Mouse (Mus musculus): ENCODE data around the gene Rnf213. TPM values are rescaled to one million over a fixed set of nuclear protein-coding genes. Genes with fewer than 3 reads are reported as not detected.
A peak's percentile ranks its signal among the peaks of the same experiment; 100 is the strongest.

Gene Rnf213
- polyA plus RNA-seq (2015; fragmentation: Nextera tagmentation; extraction: Ambion mirVana) = 1.1 and 3.9 TPM in 2 replicates

GRCm38 (mm10) chr11:119392800-119393482 is at the start of gene Rnf213:
Gene Rnf213 (plus strand): TSS chr11:119393100.
- peaks cover 86% of the 10 kb centered on the region for H3K27me3 ChIP-seq (replicated peaks)
- no peak for ATAC-seq (ENCODE audit: low FRiP score)

GRCm38 (mm10) chr11:119344178-119344577 is 48.7 kb upstream of the Rnf213 start:
- H3K27me3 ChIP-seq (replicated peaks) = no peaks in the 10 kb centered on the region
- H3K4me2 ChIP-seq = no peak overlapping the region
- no peaks in the 10 kb centered on the region for H3K9me3 ChIP-seq (replicated peaks)
- 0 out of 2 replicates have a peak, but pooled peaks cover 2% of the 10 kb centered on the region for H3K4me1 ChIP-seq
- no peaks in the 10 kb centered on the region for H3K36me3 ChIP-seq
- H3K9ac ChIP-seq (replicated peaks) = no peak overlapping the region
- no peak for ATAC-seq (ENCODE audit: low FRiP score)
- H3K27ac ChIP-seq (replicated peaks) = no peak overlapping the region
- no peak overlapping the region for H3K4me3 ChIP-seq (replicated peaks)
- WGBS = 87% methylated on average over 8 of the region's 8 CpGs

More at GRCm38 (mm10) chr11:119392800-119393482, at the start of gene Rnf213:
- Histone ChIP-seq H3K4me3 (replicated peaks) (peak within 1 kb of the TSS; percentile 39), H3K27ac (replicated peaks) (no peak within 1 kb of the TSS), H3K9ac (replicated peaks) (peak within 1 kb of the TSS; percentile 18), H3K4me2 (peak within 1 kb of the TSS; percentile 66), H3K4me1 (peaks cover 27% of the 10 kb centered on the region), H3K9me3 (replicated peaks) (no peaks in the 10 kb centered on the region), H3K36me3 (no peaks in the 10 kb centered on the region)
- 2% methylated on average over 19 of the region's 19 CpGs for WGBS

- Histone ChIP-seq H3K4me1 (0 out of 2 replicates have a peak, but pooled peaks cover 2% of the 10 kb centered on the region), H3K4me3 (replicated peaks) (no peak overlapping the region), H3K9me3 (replicated peaks) (no peaks in the 10 kb centered on the region), H3K36me3 (no peaks in the 10 kb centered on the region), H3K27ac (replicated peaks) (no peak overlapping the region), H3K9ac (replicated peaks) (no peak overlapping the region), H3K27me3 (replicated peaks) (no peaks in the 10 kb centered on the region), H3K4me2 (no peak overlapping the region)
- whole genome bisulfite sequencing = 74% methylated on average over 6 of the region's 6 CpGs
- no peak for ATAC-seq (ENCODE audit: low FRiP score)
Observed at GRCm38 (mm10) chr11:119344865-119345264, 48.0 kb upstream of the Rnf213 start.

- Histone ChIP-seq H3K36me3 (no peaks in the 10 kb centered on the region), H3K9me3 (replicated peaks) (no peaks in the 10 kb centered on the region), H3K4me1 (no peaks in the 10 kb centered on the region), H3K27me3 (replicated peaks) (no peaks in the 10 kb centered on the region), H3K27ac (replicated peaks) (no peak overlapping the region), H3K4me3 (replicated peaks) (no peak overlapping the region), H3K9ac (replicated peaks) (no peak overlapping the region), H3K4me2 (no peak overlapping the region)
- no peak for ATAC-seq (ENCODE audit: low FRiP score)
- WGBS = 92% methylated on average over 4 of the region's 4 CpGs
Observed at GRCm38 (mm10) chr11:119347125-119347524, 45.8 kb upstream of the Rnf213 start.

GRCm38 (mm10) chr11:119352113-119352512 is 40.8 kb upstream of the Rnf213 start:
- 0 out of 2 replicates have a peak, but pooled peaks cover 2% of the 10 kb centered on the region for H3K27me3 ChIP-seq (replicated peaks)
- H3K36me3 ChIP-seq = no peaks in the 10 kb centered on the region
- no peak overlapping the region for H3K27ac ChIP-seq (replicated peaks)
- H3K4me1 ChIP-seq = peaks cover 15% of the 10 kb centered on the region
- no peaks in the 10 kb centered on the region for H3K9me3 ChIP-seq (replicated peaks)
- ATAC-seq (ENCODE audit: low FRiP score) = no peak
- no peak overlapping the region for H3K4me2 ChIP-seq
- WGBS = 85% methylated on average over 7 of the region's 7 CpGs
- no peak overlapping the region for H3K4me3 ChIP-seq (replicated peaks)
- no peak overlapping the region for H3K9ac ChIP-seq (replicated peaks)

- H3K9me3 ChIP-seq (replicated peaks) = no peaks in the 10 kb centered on the region
- H3K36me3 ChIP-seq = no peaks in the 10 kb centered on the region
- peaks cover 15% of the 10 kb centered on the region for H3K4me1 ChIP-seq
- H3K4me3 ChIP-seq (replicated peaks) = no peak overlapping the region
- 92% methylated on average over 4 of the region's 4 CpGs for WGBS
- H3K27ac ChIP-seq (replicated peaks) = no peak overlapping the region
- H3K9ac ChIP-seq (replicated peaks) = no peak overlapping the region
- H3K4me2 ChIP-seq = no peak overlapping the region
- ATAC-seq (ENCODE audit: low FRiP score) = no peak
- H3K27me3 ChIP-seq (replicated peaks) = 0 out of 2 replicates have a peak, but pooled peaks cover 2% of the 10 kb centered on the region
Observed at GRCm38 (mm10) chr11:119353946-119354345, 39.0 kb upstream of the Rnf213 start.

- Histone ChIP-seq H3K4me2 (peak overlapping the region; percentile 84), H3K9me3 (replicated peaks) (no peaks in the 10 kb centered on the region), H3K27me3 (replicated peaks) (0 out of 2 replicates have a peak, but pooled peaks cover 2% of the 10 kb centered on the region), H3K9ac (replicated peaks) (peak overlapping the region; percentile 56), H3K36me3 (no peaks in the 10 kb centered on the region), H3K4me3 (replicated peaks) (peak overlapping the region; percentile 55), H3K4me1 (peaks cover 15% of the 10 kb centered on the region), H3K27ac (replicated peaks) (peak overlapping the region; percentile 48)
- WGBS = 8% methylated on average over 23 of the region's 23 CpGs
- ATAC-seq (ENCODE audit: low FRiP score) = no peak
Observed at GRCm38 (mm10) chr11:119354798-119355442, 38.0 kb upstream of the Rnf213 start.

- Histone ChIP-seq H3K4me2 (peak within 1 kb of the TSS; percentile 84), H3K9ac (replicated peaks) (peak within 1 kb of the TSS; percentile 56), H3K4me3 (replicated peaks) (peak within 1 kb of the TSS; percentile 55), H3K36me3 (no peaks in the 10 kb centered on the region), H3K27ac (replicated peaks) (peak within 1 kb of the TSS; percentile 48), H3K4me1 (peaks cover 15% of the 10 kb centered on the region), H3K9me3 (replicated peaks) (no peaks in the 10 kb centered on the region), H3K27me3 (replicated peaks) (0 out of 2 replicates have a peak, but pooled peaks cover 2% of the 10 kb centered on the region)
- peak; percentile 90 for ATAC-seq (ENCODE audit: low FRiP score)
- WGBS = 3% methylated on average over 40 of the region's 40 CpGs
Observed at GRCm38 (mm10) chr11:119355443-119356385, 37.2 kb upstream of the Rnf213 start, which contains the start of the genes Sgsh and Slc26a11. Gene Sgsh (minus strand): TSS chr11:119355536. Gene Slc26a11 (plus strand): TSS chr11:119355557.

- no peak for ATAC-seq (ENCODE audit: low FRiP score)
- Histone ChIP-seq H3K27me3 (replicated peaks) (0 out of 2 replicates have a peak, but pooled peaks cover 2% of the 10 kb centered on the region), H3K4me2 (no peak overlapping the region), H3K4me3 (replicated peaks) (no peak overlapping the region), H3K9ac (replicated peaks) (no peak overlapping the region), H3K9me3 (replicated peaks) (no peaks in the 10 kb centered on the region), H3K4me1 (peaks cover 23% of the 10 kb centered on the region), H3K27ac (replicated peaks) (no peak overlapping the region), H3K36me3 (no peaks in the 10 kb centered on the region)
- 96% methylated on average over 10 of the region's 10 CpGs for WGBS
Observed at GRCm38 (mm10) chr11:119359089-119359488, 33.8 kb upstream of the Rnf213 start.

- Histone ChIP-seq H3K27ac (replicated peaks) (no peak overlapping the region), H3K36me3 (no peaks in the 10 kb centered on the region), H3K4me3 (replicated peaks) (peak overlapping the region; percentile 25), H3K4me1 (peaks cover 8% of the 10 kb centered on the region), H3K9me3 (replicated peaks) (no peaks in the 10 kb centered on the region), H3K4me2 (peak overlapping the region; percentile 52), H3K27me3 (replicated peaks) (no peaks in the 10 kb centered on the region), H3K9ac (replicated peaks) (no peak overlapping the region)
- peak; percentile 41 for ATAC-seq (ENCODE audit: low FRiP score)
- WGBS = 16% methylated on average over 10 of the region's 11 CpGs
Observed at GRCm38 (mm10) chr11:119362769-119363533, 29.9 kb upstream of the Rnf213 start.
